Mouse (Mus musculus) left cerebral cortex, adult 9 months (tissue): ENCODE data around the gene Txlnb.
A peak's percentile ranks its signal among the peaks of the same experiment; 100 is the strongest.
"Not testable (repeated sequence)": the region's sequence is repeated elsewhere in the genome, so short reads cannot be mapped to it uniquely, and the experiment has no call there.

ENCODE experiments used
- DNase-seq, 2 experiments: peaks; one replicate each; pipeline ENCODE4 v3.0.0; 2022; ENCODE audit warnings: low spot score in 2 of 2

Gene Txlnb

GRCm38 (mm10) chr10:17820422-17820821 is 24.4 kb downstream of the Txlnb start:
- not testable (repeated sequence) for DNase-seq

GRCm38 (mm10) chr10:17827391-17827790 is 31.4 kb downstream of the Txlnb start:
- DNase-seq: no peak

GRCm38 (mm10) chr10:17829205-17829604 is 33.2 kb downstream of the Txlnb start:
- no peak for DNase-seq

- DNase-seq: no peak
Measured at GRCm38 (mm10) chr10:17831041-17831440, 35.0 kb downstream of the Txlnb start.

- DNase-seq: no peak
Measured at GRCm38 (mm10) chr10:17835031-17835430, 39.0 kb downstream of the Txlnb start.

GRCm38 (mm10) chr10:17836275-17836674 is 40.2 kb downstream of the Txlnb start:
- no peak for DNase-seq

- DNase-seq: peak; percentile 50 to 59
Measured at GRCm38 (mm10) chr10:17842030-17842429, 46.0 kb downstream of the Txlnb start.

GRCm38 (mm10) chr10:17844781-17845537 is 48.9 kb downstream of the Txlnb start:
- DNase-seq: peak in 1 of 2 experiments; percentile 40

GRCm38 (mm10) chr10:17857647-17858261 is 61.7 kb downstream of the Txlnb start:
- no peak for DNase-seq

GRCm38 (mm10) chr10:17860701-17861480 is 64.9 kb downstream of the Txlnb start:
- DNase-seq: no peak

GRCm38 (mm10) chr10:17869822-17870662 is 74.0 kb downstream of the Txlnb start:
- DNase-seq: peak in 1 of 2 experiments; percentile 75

- no peak for DNase-seq
Measured at GRCm38 (mm10) chr10:17878002-17878919, 82.2 kb downstream of the Txlnb start.

GRCm38 (mm10) chr10:17880038-17880437 is 84.0 kb downstream of the Txlnb start:
- no peak for DNase-seq

- no peak for DNase-seq
Measured at GRCm38 (mm10) chr10:17880724-17881123, 84.7 kb downstream of the Txlnb start.
